ENCODE assay signal across 9 mouse cellular contexts in the genomic region with DNA sequence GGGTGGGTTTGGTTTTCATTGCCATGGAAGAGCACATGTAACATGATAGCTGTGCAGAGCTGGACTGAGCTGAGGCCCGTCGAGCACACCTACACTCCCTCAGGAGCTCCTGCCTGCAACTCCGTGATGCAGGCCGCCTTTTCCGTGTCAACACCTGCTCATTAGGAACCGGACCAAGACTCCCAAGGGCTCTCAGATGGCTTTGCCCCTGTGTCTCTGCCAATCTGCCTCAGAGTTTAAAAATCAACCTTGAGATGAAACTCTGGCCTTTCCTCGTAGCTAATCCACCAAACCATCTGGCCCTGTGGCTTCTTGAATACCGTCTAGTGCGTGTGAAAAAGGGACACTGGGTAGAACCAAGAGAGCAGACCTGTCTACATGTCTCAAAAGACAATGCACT.
DNase-seq lines count a peak whose midpoint lies in the region; TF ChIP-seq lines count a peak whose summit lies in the region.
"Had no signal": no experiment of that assay in that cellular context is flagged by ENCODE, and none has a peak within 500 bp of the region (broad histone marks: within the 10 kb centered on the region; RNA-seq: fewer than 3 reads in every experiment).

No protein-coding gene starts in this region.

- H3K27me3 ChIP-seq in thymus, adult 2 months (ENCODE audit: control insufficient read depth, insufficient read depth, low read length) = no peaks in the 10 kb centered on the region

- no peak overlapping the region for H3K27ac ChIP-seq in thymus, adult 2 months (ENCODE audit: control insufficient read depth, insufficient read depth, low read length)
- H3K27ac ChIP-seq: liver, embryonic 12.5 days had no signal

- peak; percentile 28 for DNase-seq in kidney, adult 18-20 months
- no peak for DNase-seq in kidney, postnatal 14 days
- DNase-seq in retina, postnatal 1 day = peak; percentile 19
- no peak for DNase-seq in retina, embryonic 14.5 days (ENCODE audit: low spot score)
- peak; percentile 96 for DNase-seq in cerebellum, adult 9-11 months
- no peak for DNase-seq in thymus, adult 2 months
- no peak for DNase-seq in adrenal gland, postnatal 14 days

- H3K4me3 ChIP-seq in thymus, adult 2 months (ENCODE audit: control insufficient read depth, insufficient read depth, low read length) = no peak overlapping the region
- H3K4me3 ChIP-seq: erythroblast, embryonic 14.5 days; liver, embryonic 12.5 days had no signal

- 91% methylated on average over 9 of the region's 9 CpGs for WGBS in thymus, adult 2 months

- H3K36me3 ChIP-seq in thymus, adult 2 months (ENCODE audit: control insufficient read depth, insufficient read depth, low read length) = no peaks in the 10 kb centered on the region
- H3K36me3 ChIP-seq: liver, embryonic 12.5 days had no signal

- TF ChIP-seq POLR2A in thymus, adult 2 months (IDR thresholded peaks at IDR 0.05; ENCODE audit: control insufficient read depth, extremely low read depth, insufficient read depth, low read length, poor library complexity) = no peak

- no peaks in the 10 kb centered on the region for H3K4me1 ChIP-seq in thymus, adult 2 months (replicated peaks; ENCODE audit: control insufficient read depth, insufficient read depth, low read length)
- H3K4me1 ChIP-seq: liver, embryonic 12.5 days had no signal

- TF ChIP-seq CTCF in thymus, adult 2 months (IDR thresholded peaks at IDR 0.05; ENCODE audit: borderline replicate concordance, control insufficient read depth, extremely low read depth, insufficient read depth, low read length, poor library complexity) = no peak

Comparison
In these comparisons a context has a peak if more than half of its experiments do, and no peak if none do; other contexts are left out.
1. DNase-seq: peak in kidney, adult 18-20 months (single experiment), retina, postnatal 1 day (single experiment) and cerebellum, adult 9-11 months (single experiment); none in kidney, postnatal 14 days (single experiment), retina, embryonic 14.5 days (single experiment), thymus, adult 2 months (single experiment) and adrenal gland, postnatal 14 days (single experiment).